Mouse (Mus musculus): ENCODE measurements around the gene Tmem198.

Gene Tmem198

DNA sequence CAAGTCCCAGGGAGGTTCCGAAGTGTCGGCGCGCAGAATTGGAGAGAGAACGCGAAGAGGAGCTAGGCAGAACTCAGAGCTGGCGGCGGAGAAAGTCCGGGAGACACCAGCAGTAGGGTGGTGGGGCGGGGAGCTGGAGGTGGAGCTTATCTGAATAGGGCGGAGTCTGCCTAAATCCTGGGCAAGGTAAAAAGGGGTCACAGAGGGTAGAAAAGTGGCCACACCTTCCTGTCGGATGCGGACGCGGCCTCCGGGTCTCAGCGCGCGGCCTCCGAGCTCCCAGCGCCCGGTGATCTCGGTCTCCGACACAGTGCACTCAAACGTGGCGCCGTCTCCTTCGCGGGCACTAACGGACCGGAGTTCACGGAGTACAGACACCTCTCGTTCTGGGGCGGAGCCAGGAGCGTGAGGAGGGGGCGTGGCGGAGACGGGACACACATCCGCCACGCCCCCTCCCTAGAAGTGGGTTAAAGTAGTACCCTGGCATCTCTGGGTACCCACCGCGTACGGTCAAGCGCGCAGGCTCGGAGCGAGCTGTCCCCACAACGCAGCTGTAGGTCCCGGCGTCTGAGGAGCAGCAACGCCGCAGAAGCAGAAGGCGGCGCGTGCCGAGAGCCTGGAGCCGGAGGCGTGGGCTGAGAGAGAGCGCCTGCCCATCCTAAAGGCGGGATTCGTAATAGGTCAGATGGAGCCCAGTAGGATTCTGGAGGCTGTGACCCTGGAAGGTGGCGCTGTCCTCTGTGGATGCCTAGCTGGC lies 8.3 kb downstream of the Tmem198 start:
- DNase-seq (ENCODE audit: extremely low spot score, low read depth, low spot score): no peak

DNA sequence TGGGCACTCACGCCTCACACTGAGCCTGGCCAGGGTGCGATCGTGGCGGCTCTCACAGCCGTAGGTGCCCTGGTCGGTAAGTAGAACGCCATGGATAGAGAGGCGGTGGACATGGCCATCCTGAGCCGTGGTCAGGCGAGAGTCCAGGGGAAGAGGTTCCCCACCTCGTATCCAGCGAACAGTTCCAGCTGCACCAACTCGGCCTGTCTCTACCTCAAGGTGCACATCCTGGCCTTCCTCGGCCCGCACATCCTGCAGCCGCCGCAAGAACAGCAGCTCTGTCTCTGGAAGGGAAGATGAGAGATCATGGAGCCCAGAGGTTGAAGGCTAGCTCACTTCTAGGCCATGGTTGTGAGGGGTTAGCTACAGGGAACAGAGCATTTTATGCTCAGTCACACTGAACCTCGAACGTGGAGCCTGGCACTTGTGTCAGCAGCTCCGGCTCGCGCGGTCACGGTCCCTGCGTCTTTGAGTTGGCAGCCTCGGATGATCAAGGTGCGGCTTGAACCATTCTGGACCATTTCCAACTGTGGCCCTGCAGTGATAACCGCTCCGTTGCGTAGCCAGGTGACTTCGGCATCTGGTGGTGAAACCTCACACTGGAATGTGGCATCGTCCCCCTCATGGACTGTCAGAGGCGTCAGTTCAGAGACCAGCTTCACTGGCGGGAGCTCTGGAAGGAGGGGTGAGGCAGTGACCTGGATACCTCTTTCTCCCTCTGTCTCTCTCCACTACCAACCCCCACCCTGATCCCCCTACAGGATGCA lies 11.6 kb downstream of the Tmem198 start:
- no peak for DNase-seq (ENCODE audit: extremely low spot score, low read depth, low spot score)

DNA sequence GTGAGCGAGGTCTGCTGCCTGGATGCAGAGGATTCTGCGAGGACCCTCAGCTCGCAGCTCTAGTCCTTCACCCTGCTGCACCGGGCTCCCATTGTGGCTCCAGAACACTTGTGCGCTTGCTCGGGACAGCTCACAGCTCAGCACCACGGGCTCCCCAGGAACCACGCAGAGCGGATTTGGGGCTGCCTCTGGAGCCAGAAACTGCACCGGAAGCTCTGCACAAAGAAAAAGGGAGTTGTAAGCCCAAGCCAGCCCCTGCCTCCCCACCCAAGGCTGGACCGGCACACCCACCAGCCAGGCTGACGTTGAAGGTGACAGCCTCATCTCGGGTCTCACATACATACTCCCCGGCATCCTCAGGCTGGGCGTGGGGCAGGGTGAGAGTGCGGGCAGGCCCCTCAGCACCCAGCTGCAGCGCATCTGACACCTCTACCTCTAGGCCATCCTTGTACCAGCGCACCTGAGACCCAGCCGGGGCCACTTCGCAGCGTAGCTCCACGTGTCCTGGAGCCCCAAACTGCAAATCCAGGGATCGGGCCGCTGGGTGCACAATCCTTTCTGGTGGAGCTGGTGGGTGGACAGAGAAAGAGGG lies 13.3 kb downstream of the Tmem198 start:
- DNase-seq (ENCODE audit: extremely low spot score, low read depth, low spot score): no peak

DNA sequence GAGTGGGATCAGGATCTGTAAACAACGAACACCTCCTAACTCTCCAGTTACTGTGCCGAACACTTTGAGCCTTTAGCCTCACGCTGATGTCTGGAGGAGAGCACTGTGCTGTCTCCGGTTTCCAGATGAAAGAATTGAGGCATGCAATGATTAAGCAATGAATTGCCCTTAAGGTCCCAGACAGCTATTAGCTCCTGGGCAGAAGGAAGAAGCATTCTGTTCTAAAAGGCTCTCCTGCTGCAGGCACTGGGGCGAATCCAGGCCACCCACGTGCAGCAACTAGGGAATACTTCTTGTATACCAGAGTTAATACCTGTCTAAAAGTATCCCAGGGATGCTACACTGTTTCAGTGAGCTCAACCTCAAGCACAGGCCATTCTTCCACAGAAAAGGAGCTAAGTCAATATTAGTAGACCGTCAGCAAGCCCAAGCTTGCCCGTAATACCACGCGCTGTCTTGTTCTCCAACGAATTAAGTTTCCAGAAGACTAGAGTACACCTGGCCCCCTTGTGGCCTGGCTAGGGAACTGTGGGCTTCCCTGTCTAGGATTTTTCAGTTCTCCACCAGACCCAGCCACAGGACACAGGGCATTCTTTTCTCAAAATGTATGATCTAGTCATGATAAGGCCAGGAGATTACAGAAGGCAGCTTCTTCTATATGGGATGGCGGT lies 15.7 kb downstream of the Tmem198 start:
- no peak for DNase-seq (ENCODE audit: extremely low spot score, low read depth, low spot score)

DNA sequence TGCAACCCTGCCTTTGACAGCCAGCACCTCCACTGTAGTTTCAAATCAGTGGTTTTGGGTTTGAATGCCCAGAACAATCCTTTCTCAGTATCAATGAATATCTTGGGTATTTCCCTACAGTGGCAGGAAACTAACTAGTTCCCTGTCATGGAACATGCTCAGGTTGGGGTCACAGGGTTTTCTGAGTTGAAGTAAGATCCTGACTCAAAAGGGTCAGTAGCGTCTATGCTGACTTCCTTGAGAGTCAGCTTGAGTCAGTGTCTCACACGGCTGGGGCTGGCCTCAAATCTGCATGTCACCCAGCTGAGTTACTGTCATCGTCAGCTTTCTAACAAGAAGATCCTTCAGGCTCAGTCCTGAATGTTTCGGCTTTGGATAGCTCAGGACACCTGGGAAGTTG lies 19.6 kb downstream of the Tmem198 start:
- DNase-seq (ENCODE audit: extremely low spot score, low read depth, low spot score): no peak

DNA sequence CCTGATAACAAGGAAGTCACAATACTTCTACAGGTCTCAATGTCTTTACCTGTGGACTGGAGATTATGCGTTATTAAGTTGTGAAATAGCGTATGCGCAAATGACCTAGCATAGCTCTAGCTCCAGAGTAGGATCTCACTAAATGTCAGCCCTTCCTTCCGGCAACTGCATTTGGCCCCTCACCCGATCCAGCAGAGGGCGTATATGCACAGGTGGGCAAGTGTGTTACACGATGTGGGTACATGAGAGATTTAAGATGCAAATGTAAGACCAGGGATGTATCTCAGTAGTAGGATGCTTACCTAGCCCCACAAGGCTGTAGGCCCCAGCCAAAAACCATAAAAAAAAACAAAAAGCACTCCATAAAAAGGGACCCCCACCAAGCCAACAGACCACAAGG lies 20.1 kb downstream of the Tmem198 start:
- DNase-seq (ENCODE audit: extremely low spot score, low read depth, low spot score): no peak

DNA sequence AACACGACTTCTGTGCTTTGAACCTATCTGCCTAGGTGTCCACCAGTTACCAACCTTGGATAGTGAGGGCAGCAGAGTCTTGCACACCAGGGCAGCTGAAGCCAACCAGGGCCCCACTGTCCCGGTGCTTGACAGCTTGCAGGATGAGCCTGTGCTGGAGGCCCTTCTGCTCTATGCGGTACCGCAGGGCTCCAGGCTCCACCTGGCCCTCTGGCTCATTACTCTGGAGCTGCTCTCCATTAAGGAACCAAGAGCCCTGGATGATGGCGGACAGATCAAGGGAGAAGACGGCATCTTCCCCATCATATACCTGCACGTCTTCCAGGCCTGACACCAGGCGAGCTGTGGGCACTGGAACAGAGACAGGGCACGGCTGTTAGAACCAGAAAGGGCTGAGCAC lies 22.6 kb downstream of the Tmem198 start:
- DNase-seq (ENCODE audit: extremely low spot score, low read depth, low spot score): no peak

DNA sequence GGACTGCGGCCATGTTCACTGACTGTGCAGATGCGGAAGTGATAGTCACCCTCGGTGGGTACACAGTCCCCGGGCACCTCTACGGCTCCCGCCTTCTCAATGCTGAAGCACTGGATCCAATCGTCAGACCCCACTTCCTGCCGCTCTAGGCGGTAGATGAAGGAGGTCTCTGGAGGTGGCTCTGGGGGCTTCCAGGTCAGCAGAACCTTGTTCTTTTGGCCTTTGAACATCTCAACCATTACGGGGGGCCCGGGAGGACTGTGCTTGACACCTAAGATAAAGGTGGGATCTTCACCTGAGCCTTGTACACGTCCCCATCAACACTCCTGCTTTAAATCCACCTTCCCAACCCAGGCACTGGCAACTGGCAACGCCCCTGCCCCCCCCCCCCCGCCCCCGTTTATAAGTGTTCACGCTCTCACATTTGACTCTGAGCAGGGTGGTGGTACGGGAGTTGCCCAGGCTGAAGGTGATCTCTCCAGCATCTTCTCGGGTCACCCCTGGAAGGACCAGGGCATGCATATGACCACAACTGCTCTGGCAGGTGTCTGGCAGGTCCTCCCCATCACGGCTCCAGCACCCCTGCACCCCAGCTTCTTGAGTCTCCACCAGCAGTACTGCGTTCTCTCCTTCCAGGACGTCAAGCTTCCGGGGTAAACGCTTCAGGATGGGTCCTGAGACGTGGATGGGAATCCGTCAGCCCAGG lies 23.8 kb downstream of the Tmem198 start:
- no peak for DNase-seq (ENCODE audit: extremely low spot score, low read depth, low spot score)

DNA sequence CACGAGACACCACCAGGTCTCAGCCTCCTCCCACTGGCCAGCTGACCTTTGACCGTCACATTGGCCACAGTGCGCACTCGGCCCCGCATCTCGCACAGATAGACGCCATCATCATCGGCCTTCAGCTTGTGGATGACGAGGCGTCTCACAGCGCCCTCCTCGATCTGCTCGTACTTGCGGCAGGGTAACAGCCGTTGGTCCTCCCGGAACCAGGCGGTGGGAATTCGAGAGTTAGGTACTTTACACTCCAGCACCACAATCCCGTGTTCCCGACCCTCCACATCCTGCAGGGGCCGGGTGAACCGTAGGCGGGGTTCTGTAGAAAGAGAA lies 24.3 kb downstream of the Tmem198 start:
- DNase-seq (ENCODE audit: extremely low spot score, low read depth, low spot score): no peak

DNA sequence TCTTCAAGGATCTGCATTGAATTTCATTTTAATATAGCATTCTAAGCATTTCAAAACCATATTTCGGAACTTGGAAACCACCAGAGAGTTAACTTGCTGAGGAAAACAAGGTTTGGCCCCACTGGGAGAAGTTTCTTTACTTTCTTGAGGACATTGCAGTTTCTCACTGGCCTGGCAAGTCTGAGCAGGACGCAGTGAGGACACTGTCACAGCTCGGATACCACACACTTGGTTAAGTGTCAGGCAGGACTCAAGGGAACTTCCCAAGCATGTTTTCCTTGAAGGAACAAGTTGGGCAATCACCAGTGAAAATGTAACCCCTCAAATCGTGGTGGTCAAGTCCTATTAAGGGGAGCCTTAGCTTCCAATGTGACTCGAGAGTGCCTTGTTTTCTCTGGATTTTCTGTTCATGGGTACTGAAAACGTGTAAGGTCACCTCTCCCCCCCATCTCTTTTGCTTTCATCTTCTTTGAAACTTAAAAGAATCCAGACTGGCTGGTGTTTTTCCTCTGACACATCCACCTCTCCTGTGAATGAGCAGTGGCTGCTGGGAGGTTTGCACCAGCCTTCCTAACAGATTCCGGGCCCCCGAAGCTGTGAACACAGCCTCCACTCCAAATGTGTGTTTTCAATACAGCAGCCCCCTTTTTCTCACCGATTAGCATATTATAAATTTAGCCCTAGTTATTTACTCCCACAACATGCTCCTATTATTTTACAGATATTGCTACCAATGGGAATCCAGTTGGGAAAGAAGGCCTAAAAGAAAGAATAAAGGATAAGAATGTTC lies 25.1 kb downstream of the Tmem198 start:
- no peak for DNase-seq (ENCODE audit: extremely low spot score, low read depth, low spot score)

DNA sequence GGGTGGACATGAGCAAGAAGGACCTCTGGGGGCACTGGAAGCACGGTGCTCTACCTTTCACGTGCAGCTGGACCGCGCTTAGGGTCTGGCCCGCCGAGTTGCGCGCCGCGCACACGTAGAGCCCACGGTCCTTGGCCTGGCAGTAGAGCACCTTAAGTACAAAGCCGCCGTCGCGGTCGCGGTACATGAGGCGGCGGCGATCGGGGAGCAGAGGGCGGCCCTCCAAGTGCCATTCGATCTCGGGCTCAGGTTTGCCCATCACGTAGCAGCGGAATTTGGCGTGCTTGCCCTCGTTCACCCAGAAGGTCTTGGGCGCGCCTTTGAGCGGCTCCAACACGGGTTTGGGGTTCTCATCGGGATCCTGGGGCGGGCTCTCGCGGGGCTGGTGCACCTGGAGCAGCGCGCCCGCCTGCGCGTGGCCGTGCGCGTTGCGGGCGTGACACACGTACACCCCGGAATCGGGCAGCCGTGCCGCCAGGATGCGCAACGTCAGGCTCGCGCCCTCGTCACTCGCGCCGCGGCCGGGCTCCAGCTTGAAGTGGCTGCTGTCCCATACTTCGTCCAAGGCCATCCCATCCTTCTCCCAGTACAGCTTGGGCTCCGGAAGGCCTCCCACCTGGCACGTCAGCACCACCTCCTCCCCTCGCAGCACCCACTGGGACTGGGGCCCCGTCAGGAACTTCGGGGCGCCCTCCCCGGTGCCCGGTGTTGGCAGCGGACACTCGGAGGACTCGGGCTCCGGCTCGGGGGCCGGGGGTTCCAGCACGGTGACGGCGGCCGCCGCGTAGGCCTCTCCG lies 26.0 kb downstream of the Tmem198 start:
- no peak for DNase-seq (ENCODE audit: extremely low spot score, low read depth, low spot score)

DNA sequence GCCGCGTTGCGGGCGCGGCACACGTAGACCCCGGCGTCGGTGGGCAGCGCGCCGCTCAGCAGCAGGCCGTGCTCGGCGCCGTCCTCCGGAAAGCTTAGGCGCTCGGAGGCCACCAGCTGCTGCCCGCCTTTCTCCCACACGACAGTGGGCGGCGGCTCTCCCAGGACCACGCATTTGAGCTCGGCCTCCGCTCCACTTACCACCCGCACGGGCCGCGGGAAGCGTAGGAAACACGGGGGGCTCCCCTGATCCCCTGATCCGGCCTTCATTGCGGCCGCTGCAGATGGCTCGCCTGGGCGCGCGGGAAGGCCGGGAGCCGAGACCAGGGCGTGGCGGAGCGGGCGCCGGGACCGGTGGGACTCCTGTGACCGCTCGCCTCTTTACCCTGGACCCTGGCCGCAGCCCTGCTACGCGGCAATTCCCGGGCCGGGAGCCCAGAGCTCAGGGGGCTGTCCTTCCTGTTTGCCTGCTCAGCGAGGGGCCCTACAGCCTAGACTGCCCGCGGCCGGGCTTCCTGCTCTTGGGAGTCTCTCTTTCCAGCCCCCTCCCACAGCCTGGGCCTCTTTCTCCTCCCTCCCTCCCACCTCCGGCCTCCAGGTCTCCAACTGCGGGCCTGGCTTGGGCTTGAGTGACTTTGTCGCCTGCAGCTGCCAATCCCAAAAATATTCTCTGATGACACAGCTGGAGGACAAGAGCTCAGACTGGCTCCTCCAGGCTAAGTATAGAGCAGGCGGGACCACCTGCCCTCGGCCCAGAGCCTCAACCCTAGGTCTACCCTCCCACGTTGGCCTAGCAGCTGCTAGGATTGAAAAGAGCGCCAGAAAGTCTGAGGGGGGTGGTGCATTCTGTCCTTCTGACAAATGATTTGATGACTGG lies 26.9 kb downstream of the Tmem198 start, which contains the start of gene Obsl1:
TSS of gene Obsl1 (minus strand) at position 497 of the 876 bp plus-strand sequence.
- no peak for DNase-seq (ENCODE audit: extremely low spot score, low read depth, low spot score)

DNA sequence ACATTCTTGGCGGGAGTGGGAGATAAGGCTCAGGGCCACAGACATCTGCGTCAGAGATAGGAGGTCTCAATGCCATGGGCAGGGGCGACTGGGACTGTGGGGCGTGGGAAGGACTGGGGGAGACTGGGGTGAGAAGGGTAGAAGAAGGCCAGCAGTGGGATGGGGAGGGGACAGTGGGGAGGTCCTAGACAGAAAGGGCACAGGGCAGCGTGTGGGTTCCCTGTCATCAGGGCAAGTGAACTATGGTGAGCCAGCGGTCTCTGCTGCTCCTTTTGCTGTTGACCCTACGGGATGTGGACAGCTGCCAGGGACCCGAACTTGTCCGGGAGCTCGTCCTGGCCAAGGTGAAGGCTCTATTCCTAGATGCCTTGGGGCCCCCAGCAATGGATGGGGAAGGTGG lies 27.7 kb downstream of the Tmem198 start, which contains the start of gene Inha:
TSS of gene Inha (plus strand) at position 72 of the 400 bp plus-strand sequence.
- no peak for DNase-seq (ENCODE audit: extremely low spot score, low read depth, low spot score)

DNA sequence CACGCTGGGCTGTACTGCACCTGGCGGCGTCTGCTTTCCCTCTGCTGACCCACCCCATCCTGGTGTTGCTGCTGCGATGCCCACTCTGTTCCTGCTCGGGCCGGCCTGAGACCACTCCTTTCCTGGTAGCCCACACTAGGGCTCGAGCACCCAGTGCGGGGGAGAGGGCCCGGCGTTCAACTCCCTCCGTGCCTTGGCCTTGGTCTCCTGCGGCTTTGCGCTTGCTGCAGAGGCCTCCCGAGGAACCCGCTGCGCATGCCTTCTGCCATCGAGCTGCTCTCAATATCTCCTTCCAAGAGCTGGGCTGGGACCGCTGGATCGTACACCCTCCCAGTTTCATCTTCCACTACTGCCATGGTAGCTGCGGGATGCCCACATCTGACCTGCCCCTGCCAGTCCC lies 30.3 kb downstream of the Tmem198 start:
- no peak for DNase-seq (ENCODE audit: extremely low spot score, low read depth, low spot score)

DNA sequence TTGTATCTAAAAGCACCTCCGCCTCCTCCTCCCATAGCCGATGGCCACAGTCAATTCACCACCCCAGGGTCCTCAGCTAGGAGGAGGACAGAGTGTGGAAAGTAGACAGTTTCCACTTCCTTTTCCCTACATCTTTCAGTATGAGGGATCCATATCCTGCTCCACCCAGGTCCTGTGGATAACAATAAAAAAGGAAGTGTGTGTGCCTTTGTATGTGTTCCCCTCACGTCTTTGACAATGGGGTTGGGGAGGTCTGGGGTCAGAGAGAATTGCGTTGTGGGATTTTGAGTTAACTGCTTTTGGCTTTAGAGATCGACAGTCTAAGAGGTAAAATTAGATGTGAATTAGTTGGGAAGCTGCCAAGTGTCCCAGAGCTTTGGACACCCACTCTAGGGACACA lies 30.8 kb downstream of the Tmem198 start:
- DNase-seq (ENCODE audit: extremely low spot score, low read depth, low spot score): no peak

DNA sequence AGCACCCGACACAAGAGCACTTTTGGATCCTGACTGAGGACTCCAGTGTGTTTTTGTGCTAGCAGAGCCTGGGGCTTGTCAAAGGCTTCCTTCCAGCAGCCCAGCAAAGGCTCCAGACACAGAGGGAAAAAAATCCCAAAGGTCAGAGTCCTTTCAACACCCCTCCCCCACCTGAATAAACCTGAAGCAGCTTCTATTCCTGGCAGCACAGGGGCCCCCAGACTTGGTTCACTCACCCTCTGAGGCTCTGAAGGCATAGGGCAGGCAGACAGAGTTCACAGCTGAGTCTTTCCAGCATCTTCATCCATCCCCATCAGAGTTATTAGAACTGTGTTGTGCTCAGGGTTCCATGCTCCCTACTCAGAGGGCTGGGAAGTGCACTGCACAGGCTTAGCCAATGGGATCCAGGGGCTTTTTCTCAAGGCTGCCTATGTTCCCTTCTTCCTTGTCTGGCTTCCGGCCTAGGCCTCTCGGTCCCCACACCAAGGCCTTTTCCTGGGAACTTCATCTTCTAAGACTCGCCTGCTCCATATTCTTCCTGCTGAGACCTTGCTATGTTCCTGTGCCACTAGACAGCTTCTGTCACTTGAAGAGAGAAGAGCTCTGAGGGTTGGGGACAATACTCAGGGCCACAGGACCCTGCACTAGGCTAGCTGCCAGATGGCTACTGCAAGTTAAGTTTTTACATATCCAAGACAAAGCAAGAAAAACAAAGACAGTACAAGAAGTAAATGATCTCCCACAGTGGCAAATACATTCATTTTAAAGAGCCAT lies 32.3 kb downstream of the Tmem198 start:
- DNase-seq (ENCODE audit: extremely low spot score, low read depth, low spot score): no peak

DNA sequence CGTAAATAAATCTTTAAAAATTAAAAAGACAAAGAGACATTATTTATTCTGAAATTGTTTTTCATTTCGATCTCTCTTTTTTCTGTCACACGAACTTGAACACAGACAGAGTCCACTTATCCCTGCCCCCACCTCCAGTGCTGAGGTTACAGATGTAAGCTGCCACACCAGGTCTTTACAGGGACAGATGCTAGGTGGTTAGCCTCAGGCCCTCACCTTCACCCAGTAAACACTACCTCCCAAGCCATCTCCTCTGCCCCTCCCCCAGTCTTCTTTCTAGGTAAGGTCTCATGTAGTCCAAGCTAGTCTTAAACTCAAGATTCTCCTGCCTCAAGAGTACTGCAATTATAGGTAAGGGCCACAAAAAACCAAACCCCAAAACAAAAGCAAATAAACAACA lies 33.2 kb downstream of the Tmem198 start:
- no peak for DNase-seq (ENCODE audit: extremely low spot score, low read depth, low spot score)
